Mouse (Mus musculus) neural tube, embryonic 12.5 days (tissue): ENCODE results near the gene Unc5cl. TPM values are rescaled to one million over a fixed set of nuclear protein-coding genes. Genes with fewer than 3 reads are reported as not detected.
"Not testable (repeated sequence)": the region's sequence is repeated elsewhere in the genome, so short reads cannot be mapped to it uniquely, and the experiment has no call there.

ENCODE experiments used
- ATAC-seq: fragments of 200-750 bp; cut with Nextera tagmentation; 2 replicates; pipeline ENCODE4 v1.8.0; 2017; ENCODE audit warnings: low read depth, mild to moderate bottlenecking, moderate TSS enrichment, moderate library complexity; ENCODE audit not compliant: low FRiP score
- H3K27ac ChIP-seq: fragments of 300-500 bp; sonication (generic); 2 replicates; pipeline ENCODE4 v1.5.1; 2016
- H3K27me3 ChIP-seq: fragments of 300-500 bp; sonication (generic); replicated peaks from 2 replicates; pipeline ENCODE4 v1.6.1; 2016; ENCODE audit warnings: mild to moderate bottlenecking
- H3K36me3 ChIP-seq: fragments of 300-500 bp; sonication (generic); 2 replicates; pipeline ENCODE4 v1.6.1; 2016; ENCODE audit warnings: mild to moderate bottlenecking
- H3K4me1 ChIP-seq: fragments of 300-500 bp; sonication (generic); 2 replicates; pipeline ENCODE4 v1.6.1; 2016
- H3K4me2 ChIP-seq: fragments of 300-500 bp; sonication (generic); replicated peaks from 2 replicates; pipeline ENCODE4 v1.6.1; 2016; ENCODE audit warnings: mild to moderate bottlenecking
- H3K4me3 ChIP-seq: fragments of 300-500 bp; sonication (generic); 2 replicates; pipeline ENCODE4 v1.5.1; 2016
- H3K9ac ChIP-seq: fragments of 300-500 bp; sonication (generic); 2 replicates; pipeline ENCODE4 v1.6.1; 2016; ENCODE audit warnings: mild to moderate bottlenecking
- H3K9me3 ChIP-seq: fragments of 300-500 bp; sonication (generic); 2 replicates; pipeline ENCODE4 v1.6.1; 2016; ENCODE audit warnings: mild to moderate bottlenecking
- WGBS: fragments of 180-500 bp; shearing (Covaris S2); methylation state at CpG from one replicate; pipeline ENCODE4 v1.1.7; 2016; 5-methylcytosine and 5-hydroxymethylcytosine counted together
- polyA plus RNA-seq: library from polyadenylated mRNA; unstranded; fragments of >200 nt; fragmentation: Nextera tagmentation; extraction: Ambion mirVana; gene quantifications from 2 replicates; pipeline ENCODE4 v1.2.1, GENCODE M21; 2016

Gene Unc5cl
- polyA plus RNA-seq, 1 experiment from 2014 or later: not detected

DNA sequence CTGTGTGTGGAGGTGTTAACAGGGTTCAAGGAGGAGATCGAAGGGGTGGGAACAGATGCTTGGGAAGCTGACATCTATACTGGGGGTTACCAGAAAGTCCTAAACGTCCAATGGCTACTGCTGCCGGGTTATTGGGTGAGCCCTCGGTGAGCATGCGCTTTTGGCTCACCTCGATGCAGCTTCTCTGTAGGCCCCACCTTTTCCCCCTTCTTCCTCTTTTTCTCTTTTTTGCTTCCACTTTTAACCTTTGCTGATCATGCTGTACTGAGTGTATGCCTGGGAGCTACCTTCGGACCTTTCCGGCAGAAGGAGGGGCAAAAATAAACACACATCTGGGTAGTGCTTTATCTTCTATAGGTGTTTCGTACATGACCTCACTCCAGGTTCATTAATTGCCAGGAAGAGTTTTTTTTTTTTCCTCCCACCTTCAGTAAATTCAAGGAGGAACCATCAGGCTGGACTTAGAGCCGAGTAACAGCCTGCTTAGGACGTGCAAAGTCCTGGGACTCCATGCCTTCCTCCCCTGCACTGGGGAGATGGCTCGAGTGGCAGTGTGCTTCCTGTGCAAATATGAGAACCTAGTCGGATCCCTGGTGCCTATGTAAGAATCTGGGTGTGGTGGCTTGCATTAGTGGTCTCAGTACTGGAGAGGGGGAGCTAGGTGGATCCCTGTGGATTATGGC is 3.4 kb downstream of the Unc5cl start:
- Histone ChIP-seq H3K4me1 (no peaks in the 10 kb centered on the region), H3K27ac (no peak overlapping the region), H3K4me2 (no peak overlapping the region), H3K4me3 (no peak overlapping the region), H3K9me3 (no peaks in the 10 kb centered on the region), H3K27me3 (no peaks in the 10 kb centered on the region), H3K9ac (no peak overlapping the region), H3K36me3 (no peaks in the 10 kb centered on the region)
- ATAC-seq: no peak
- WGBS: 85% methylated on average over 13 of the region's 13 CpGs

DNA sequence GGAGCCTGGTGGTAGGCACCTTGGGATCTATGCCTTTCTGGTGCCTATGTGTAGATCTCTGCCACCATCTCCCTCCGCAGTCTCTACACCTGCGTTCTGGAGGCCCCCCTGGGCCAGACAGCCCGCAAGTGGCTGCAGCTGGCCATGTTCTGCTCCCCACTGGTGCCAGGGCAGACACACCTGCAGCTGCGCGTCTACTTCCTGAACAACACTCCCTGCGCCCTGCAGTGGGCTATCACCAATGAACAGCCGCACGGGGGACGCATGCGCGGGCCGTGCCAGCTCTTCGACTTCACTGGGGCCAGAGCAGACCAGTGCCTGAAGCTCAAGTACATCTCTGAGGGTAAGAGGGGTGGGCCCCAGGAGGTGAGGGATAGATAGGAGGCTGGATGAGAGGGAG is 7.4 kb downstream of the Unc5cl start:
- H3K27me3 ChIP-seq: peaks cover 2% of the 10 kb centered on the region; the same call in 1 of the 2 replicates
- H3K4me2 ChIP-seq: no peak overlapping the region
- no peak overlapping the region for H3K9ac ChIP-seq
- H3K27ac ChIP-seq: no peak overlapping the region
- 97% methylated on average over 13 of the region's 13 CpGs for WGBS
- no peaks in the 10 kb centered on the region for H3K9me3 ChIP-seq
- no peak overlapping the region for H3K4me3 ChIP-seq
- H3K4me1 ChIP-seq: no peaks in the 10 kb centered on the region
- H3K36me3 ChIP-seq: no peaks in the 10 kb centered on the region
- ATAC-seq: no peak

DNA sequence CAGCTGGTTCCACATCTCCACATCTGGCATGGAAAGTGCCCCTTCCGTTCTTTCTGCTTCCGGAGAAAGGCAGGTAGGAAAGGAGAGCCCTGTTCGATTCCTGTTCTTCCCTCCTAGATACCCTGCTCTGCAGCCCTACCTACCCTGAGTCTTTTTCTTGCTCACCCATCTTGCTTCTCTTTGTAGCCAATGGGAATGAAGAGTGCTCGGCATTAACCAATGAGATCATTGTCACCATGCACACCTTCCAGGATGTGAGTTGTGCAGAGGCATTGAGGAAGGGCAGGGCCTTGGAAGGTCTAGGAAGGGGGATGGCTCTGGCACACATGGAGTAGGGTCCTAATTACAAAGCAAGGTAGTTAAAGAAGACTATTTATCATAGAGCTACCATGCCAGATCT is 8.7 kb downstream of the Unc5cl start:
- Histone ChIP-seq H3K27me3 (peaks cover 4% of the 10 kb centered on the region; the same call in 1 of the 2 replicates), H3K27ac (no peak overlapping the region), H3K4me3 (no peak overlapping the region), H3K4me1 (no peaks in the 10 kb centered on the region), H3K36me3 (no peaks in the 10 kb centered on the region), H3K9me3 (no peaks in the 10 kb centered on the region), H3K9ac (no peak overlapping the region), H3K4me2 (no peak overlapping the region)
- ATAC-seq: no peak
- 90% methylated on average over 4 of the region's 4 CpGs for WGBS

DNA sequence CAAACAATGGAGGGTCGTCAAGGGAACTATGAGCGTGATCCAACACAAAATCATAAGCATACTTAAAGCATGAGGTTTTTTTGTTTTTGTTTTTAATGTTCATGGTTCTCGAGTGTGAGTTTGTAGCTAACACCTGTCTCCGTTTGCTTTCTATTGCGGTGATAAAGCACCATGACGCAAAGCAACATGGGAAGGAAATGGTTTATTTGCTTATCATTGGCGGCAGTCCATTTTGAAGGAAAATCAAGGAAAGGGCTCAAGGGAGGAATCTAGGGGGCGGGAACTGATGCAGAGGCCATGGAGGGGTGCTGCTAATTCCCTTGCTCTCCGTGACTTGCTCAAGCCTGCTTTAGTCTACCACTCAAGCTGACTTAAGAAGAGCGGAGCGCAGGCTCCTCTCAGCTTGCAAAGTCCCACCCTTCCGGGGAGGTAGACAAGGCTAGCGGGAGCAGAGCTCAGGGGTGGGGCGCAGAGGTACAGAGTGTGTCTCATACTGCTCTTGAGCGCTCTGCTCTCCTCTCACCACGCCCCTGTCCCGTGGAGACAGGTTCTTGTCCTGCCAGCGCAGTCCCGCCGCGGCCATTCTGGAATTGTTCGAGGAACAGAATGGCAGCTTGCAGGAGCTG is 12.2 kb downstream of the Unc5cl start:
- Histone ChIP-seq H3K4me2 (peak overlapping the region; percentile 43), H3K9me3 (no peaks in the 10 kb centered on the region), H3K4me3 (no peak overlapping the region), H3K4me1 (no peaks in the 10 kb centered on the region), H3K27me3 (peaks cover 4% of the 10 kb centered on the region; the same call in 1 of the 2 replicates), H3K27ac (no peak overlapping the region), H3K9ac (no peak overlapping the region), H3K36me3 (no peaks in the 10 kb centered on the region)
- ATAC-seq: 0 out of 2 replicates have a peak, but pooled peaks have one; percentile 7
- 43% methylated on average over 22 of the region's 22 CpGs for WGBS

DNA sequence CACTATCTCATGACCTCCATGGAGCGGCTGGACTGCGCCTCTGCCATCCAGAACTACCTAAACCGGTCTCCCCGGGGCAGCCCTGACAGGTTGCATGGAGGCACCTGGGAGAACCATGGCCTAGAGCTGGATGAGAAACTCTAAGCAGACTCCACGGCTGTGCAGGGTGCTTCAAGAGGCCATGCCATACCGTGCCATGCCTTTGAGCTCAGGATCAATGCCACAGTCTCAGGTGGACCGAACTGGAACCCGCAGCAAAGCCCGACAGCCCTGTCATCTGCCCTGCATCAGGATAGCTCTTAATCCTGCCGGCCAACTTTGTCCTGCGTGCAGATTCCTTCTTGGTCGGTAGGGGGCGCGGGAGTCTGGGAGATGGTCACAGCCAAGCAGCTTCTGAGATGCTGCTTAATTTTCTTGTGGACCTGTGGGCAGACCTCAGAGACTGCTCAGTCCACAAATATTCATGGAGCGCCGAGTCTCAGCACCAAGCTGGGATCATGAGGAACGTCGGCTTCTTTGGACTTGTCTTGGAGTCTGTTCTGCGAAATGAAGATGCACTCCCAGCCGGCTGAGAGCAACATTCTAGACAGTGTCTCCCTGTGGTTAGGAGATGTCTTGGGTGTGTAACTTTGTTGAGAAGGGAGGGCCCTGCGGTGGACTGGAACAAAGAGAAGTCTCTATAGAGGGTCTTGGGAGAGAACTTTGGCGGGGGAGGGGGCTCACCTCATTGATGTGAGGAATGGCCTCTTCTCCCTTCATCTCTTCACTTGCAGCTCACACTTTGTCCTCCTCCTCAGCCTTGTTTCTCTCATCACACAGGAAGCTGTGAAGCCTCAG is 12.9 kb downstream of the Unc5cl start:
- Histone ChIP-seq H3K36me3 (no peaks in the 10 kb centered on the region), H3K27me3 (peaks cover 4% of the 10 kb centered on the region; the same call in 1 of the 2 replicates), H3K9ac (no peak overlapping the region), H3K4me3 (no peak overlapping the region), H3K9me3 (no peaks in the 10 kb centered on the region), H3K4me1 (no peaks in the 10 kb centered on the region), H3K27ac (no peak overlapping the region), H3K4me2 (peak overlapping the region; percentile 43)
- ATAC-seq: peak; percentile 78
- WGBS: 8% methylated on average over 22 of the region's 22 CpGs

DNA sequence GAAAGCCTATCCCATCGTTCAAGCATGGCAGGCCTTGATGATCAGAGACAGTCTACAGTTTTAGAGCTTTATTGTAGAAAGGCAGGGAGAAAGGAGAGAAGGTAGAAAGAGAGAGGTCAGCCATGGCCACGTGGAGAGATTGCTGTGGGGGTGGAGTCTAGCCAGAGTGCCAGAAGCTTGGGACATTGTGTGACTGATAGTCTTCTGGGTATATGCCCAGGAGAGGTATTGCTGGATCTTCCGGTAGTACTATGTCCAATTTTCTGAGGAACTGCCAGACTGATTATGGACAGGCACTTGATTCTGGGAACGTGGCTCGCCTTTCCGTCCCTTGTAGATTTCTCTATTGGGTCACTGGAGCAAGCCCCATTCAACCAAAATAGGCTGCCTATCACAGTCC is 19.6 kb downstream of the Unc5cl start:
- not testable (repeated sequence) for ATAC-seq, H3K36me3 ChIP-seq, H3K4me2 ChIP-seq, H3K9ac ChIP-seq, H3K27ac ChIP-seq, H3K4me3 ChIP-seq, H3K27me3 ChIP-seq, H3K9me3 ChIP-seq, H3K4me1 ChIP-seq
- 83% methylated on average over 6 of the region's 6 CpGs for WGBS

DNA sequence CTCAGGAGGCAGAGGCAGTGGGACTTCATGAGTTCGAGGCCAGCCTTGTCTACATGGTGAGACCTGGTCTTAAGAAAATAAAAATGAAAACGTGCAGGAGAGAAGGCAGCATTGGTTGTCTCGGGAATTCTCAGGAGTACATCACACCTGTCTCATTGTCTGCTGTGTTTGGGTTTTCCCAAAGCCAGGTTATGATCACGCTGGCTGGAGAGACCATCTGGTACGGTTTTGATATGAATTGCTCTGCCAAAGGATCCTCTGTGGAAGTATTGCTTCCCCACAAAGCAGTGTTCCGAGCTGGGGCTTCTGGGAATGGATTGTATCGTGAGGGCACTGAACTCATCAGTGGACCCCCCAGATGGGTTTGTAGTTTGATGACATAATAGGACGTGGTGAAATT is 20.7 kb downstream of the Unc5cl start:
- 88% methylated on average over 8 of the region's 8 CpGs for WGBS

DNA sequence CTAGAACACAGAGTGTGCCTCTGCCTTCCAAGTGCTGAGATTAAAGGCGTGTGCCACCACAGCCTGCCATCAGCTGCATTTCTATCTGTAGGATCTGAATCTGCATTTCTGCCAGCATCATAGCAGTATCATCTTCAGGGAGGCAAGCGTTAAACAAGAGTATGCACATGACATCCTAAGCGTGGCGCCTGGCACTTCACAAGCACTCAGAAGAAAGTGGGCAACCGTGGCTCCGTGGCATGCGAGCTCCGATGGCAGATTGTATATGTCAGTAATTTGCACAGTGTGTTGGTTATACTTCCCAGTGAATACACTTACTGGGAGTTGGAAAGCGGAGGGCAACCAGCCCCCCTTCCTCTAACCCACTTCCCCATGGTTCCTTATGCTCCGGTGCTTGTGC is 25.3 kb downstream of the Unc5cl start:
- Histone ChIP-seq H3K4me1 (no peaks in the 10 kb centered on the region), H3K27me3 (no peaks in the 10 kb centered on the region), H3K9me3 (no peaks in the 10 kb centered on the region), H3K36me3 (no peaks in the 10 kb centered on the region), H3K9ac (no peak overlapping the region), H3K27ac (no peak overlapping the region), H3K4me2 (no peak overlapping the region), H3K4me3 (no peak overlapping the region)
- WGBS: 90% methylated on average over 10 of the region's 10 CpGs
- ATAC-seq: no peak

More for the DNA sequence above, 20.7 kb downstream of the Unc5cl start:
- Histone ChIP-seq H3K27ac (no peak overlapping the region), H3K9ac (no peak overlapping the region), H3K4me1 (no peaks in the 10 kb centered on the region), H3K36me3 (no peaks in the 10 kb centered on the region), H3K9me3 (no peaks in the 10 kb centered on the region), H3K4me2 (no peak overlapping the region), H3K27me3 (no peaks in the 10 kb centered on the region), H3K4me3 (no peak overlapping the region)
- no peak for ATAC-seq

DNA sequence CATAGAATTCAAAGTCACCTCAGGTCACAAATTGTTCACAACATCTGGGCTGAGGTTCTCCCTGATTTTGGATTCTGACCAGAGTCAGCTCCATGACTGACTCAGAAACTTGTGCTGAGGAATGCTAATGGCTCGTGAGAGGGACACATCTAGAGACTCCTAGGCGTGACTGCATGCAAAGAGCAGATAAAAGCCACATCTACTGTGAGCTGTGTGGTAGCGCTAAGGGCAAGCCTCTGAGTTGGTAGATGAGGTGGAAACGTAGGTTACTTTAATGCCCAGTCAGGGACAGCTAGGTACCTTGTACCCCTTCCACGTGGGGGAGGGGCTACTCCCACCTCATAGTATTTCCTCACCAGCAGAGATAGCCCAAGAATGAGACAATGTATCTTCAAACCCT is 29.1 kb downstream of the Unc5cl start:
- Histone ChIP-seq H3K4me1 (no peaks in the 10 kb centered on the region), H3K9ac (no peak overlapping the region), H3K4me2 (no peak overlapping the region), H3K27me3 (no peaks in the 10 kb centered on the region), H3K27ac (no peak overlapping the region), H3K36me3 (no peaks in the 10 kb centered on the region), H3K4me3 (no peak overlapping the region), H3K9me3 (no peaks in the 10 kb centered on the region)
- ATAC-seq: no peak
- 82% methylated on average over 5 of the region's 5 CpGs for WGBS

DNA sequence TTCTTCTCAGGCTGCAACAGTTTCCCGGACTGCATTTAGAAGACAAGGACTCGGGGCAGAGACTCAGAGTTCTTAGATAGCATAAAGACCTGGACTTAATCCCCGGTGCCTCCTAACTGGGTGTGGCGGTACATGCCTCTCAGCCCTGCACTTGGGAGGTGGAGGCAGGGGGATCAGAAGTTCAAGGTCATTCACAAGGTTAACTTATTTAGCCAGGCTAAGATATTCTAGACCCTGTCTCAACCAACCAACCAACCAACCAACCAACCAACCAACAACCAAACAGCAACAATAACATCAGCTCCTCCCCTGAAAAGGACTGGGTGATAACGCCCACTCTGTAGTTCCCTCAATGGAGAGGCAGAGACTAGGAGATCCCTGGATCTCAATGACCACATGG is 29.5 kb downstream of the Unc5cl start:
- H3K4me1 ChIP-seq: no peaks in the 10 kb centered on the region
- no peak overlapping the region for H3K9ac ChIP-seq
- H3K4me2 ChIP-seq: no peak overlapping the region
- ATAC-seq: no peak
- no peak overlapping the region for H3K4me3 ChIP-seq
- H3K9me3 ChIP-seq: no peaks in the 10 kb centered on the region
- H3K27ac ChIP-seq: no peak overlapping the region
- no peaks in the 10 kb centered on the region for H3K36me3 ChIP-seq
- WGBS: 92% methylated on average over 5 of the region's 5 CpGs
- no peaks in the 10 kb centered on the region for H3K27me3 ChIP-seq

DNA sequence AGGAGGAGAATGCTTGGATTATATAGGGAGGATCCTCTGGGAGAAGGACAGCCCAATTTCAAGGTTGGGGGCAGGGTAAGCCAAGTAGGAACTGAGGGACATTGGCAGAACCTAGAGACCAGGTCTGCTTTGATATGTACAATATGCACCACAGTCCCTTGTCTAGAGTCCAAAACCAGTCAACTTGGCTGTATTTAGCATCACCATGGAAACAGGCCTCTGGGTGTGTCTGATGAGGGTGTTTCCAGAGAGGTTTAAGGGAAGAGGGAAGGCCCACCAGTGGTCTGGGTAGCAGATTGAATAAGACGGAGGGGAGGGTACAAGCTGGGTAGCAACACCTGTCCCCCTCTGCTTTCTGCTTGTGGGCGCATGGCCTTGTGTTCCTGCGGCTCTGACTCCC is 34.8 kb downstream of the Unc5cl start:
- no peak for ATAC-seq
- Histone ChIP-seq H3K4me2 (no peak overlapping the region), H3K4me3 (no peak overlapping the region), H3K4me1 (no peaks in the 10 kb centered on the region), H3K27me3 (no peaks in the 10 kb centered on the region), H3K9me3 (no peaks in the 10 kb centered on the region), H3K27ac (no peak overlapping the region), H3K36me3 (no peaks in the 10 kb centered on the region), H3K9ac (no peak overlapping the region)
- 91% methylated on average over 3 of the region's 3 CpGs for whole genome bisulfite sequencing

DNA sequence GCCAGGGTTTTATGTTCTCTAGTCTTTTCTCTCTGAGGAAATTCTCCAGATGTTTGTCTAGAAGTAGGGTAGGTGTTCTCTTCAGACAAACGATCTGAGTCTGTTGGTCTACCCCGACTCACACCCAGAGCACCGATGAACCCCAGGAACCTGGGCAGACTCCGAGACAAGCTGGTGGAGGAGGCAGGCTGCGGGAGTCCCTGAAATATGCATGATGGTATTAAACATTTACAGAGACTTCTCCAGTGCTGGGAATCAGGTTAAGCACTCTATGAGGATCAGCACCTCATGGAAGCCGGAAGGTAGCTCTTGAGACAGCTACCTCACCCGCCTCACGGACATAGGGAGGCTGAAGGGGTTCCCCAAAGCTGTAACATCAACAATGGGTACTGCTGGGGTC is 37.9 kb downstream of the Unc5cl start:
- H3K9ac ChIP-seq: no peak overlapping the region
- H3K27ac ChIP-seq: no peak overlapping the region
- no peaks in the 10 kb centered on the region for H3K9me3 ChIP-seq
- H3K27me3 ChIP-seq: no peaks in the 10 kb centered on the region
- no peak overlapping the region for H3K4me3 ChIP-seq
- no peaks in the 10 kb centered on the region for H3K4me1 ChIP-seq
- no peaks in the 10 kb centered on the region for H3K36me3 ChIP-seq
- no peak overlapping the region for H3K4me2 ChIP-seq
- no peak for ATAC-seq
- 93% methylated on average over 8 of the region's 8 CpGs for WGBS
